Mouse (Mus musculus) ES-Bruce4 (cell line): ENCODE measurements around the gene Clec4g. TPM values are rescaled to one million over a fixed set of nuclear protein-coding genes. Genes with fewer than 3 reads are reported as not detected.

Experiments
- H3K27ac ChIP-seq: 2 replicates; pipeline ENCODE4 v1.5.1; 2012; ENCODE audit warnings: low read length, inconsistent platforms; ENCODE audit not compliant: insufficient read depth
- H3K27me3 ChIP-seq: 2 replicates; pipeline ENCODE4 v1.6.1; 2012; ENCODE audit warnings: mild to moderate bottlenecking, low read length, inconsistent platforms; ENCODE audit not compliant: control insufficient read depth, poor library complexity, insufficient read depth, severe bottlenecking
- H3K36me3 ChIP-seq: 2 replicates; pipeline ENCODE4 v1.6.1; 2012; ENCODE audit warnings: inconsistent platforms, mild to moderate bottlenecking, low read length, moderate library complexity; ENCODE audit not compliant: control insufficient read depth, poor library complexity, insufficient read depth, severe bottlenecking
- H3K4me1 ChIP-seq: one replicate; pipeline ENCODE4 v1.8.1; 2011; ENCODE audit warnings: low read length; ENCODE audit not compliant: control insufficient read depth, insufficient read depth
- H3K4me3 ChIP-seq: 2 replicates; pipeline ENCODE4 v1.5.1; 2011; ENCODE audit warnings: low read depth, mild to moderate bottlenecking, low read length
- H3K9ac ChIP-seq: 2 replicates; pipeline ENCODE4 v1.6.1; 2012; ENCODE audit warnings: low read depth, mild to moderate bottlenecking, inconsistent platforms; ENCODE audit not compliant: poor library complexity, severe bottlenecking
- H3K9me3 ChIP-seq: replicated peaks from 2 replicates; pipeline ENCODE4 v1.6.1; 2012; ENCODE audit warnings: mild to moderate bottlenecking, low read length, inconsistent platforms; ENCODE audit not compliant: control insufficient read depth, poor library complexity, insufficient read depth, severe bottlenecking
- CTCF ChIP-seq: IDR thresholded peaks from one replicate; pipeline ENCODE4 v1.8.1; 2011; ENCODE audit warnings: low read depth, low read length
- EP300 ChIP-seq: IDR thresholded peaks from 2 replicates; pipeline ENCODE4 v1.6.1; 2011; ENCODE audit warnings: low read depth, low read length; ENCODE audit not compliant: insufficient read depth
- POLR2A ChIP-seq: IDR thresholded peaks from one replicate; pipeline ENCODE4 v1.8.1; 2011; ENCODE audit warnings: low read length; ENCODE audit not compliant: insufficient read depth
- polyA plus RNA-seq: library from polyadenylated mRNA; stranded (reverse); fragments of >200 nt; gene quantifications from 2 replicates; pipeline ENCODE4 v1.2.4, GENCODE M21; 2011; ENCODE audit warnings: low read depth; ENCODE audit not compliant: missing spikeins, insufficient read depth, insufficient read length

Gene Clec4g
- polyA plus RNA-seq, 1 experiment = not detected

- Histone ChIP-seq H3K27ac (no peak overlapping the region), H3K4me3 (no peak overlapping the region), H3K36me3 (no peaks in the 10 kb centered on the region), H3K27me3 (no peaks in the 10 kb centered on the region; the same call in 1 of the 2 replicates), H3K9ac (no peak overlapping the region), H3K4me1 (no peaks in the 10 kb centered on the region), H3K9me3 (no peaks in the 10 kb centered on the region)
- TF ChIP-seq EP300 = no peak
- no peak for TF ChIP-seq POLR2A
- TF ChIP-seq CTCF = no peak
These were observed 12.8 kb downstream of the Clec4g start for GRCm38 (mm10) chr8:3707611-3708010.

GRCm38 (mm10) chr8:3705711-3706110 is 14.7 kb downstream of the Clec4g start:
- Histone ChIP-seq H3K36me3 (no peaks in the 10 kb centered on the region), H3K9me3 (no peaks in the 10 kb centered on the region), H3K4me1 (no peaks in the 10 kb centered on the region), H3K9ac (no peak overlapping the region), H3K27me3 (no peaks in the 10 kb centered on the region; the same call in 1 of the 2 replicates), H3K27ac (no peak overlapping the region), H3K4me3 (no peak overlapping the region)
- TF ChIP-seq CTCF (peak; percentile 36), POLR2A (no peak)

DNA sequence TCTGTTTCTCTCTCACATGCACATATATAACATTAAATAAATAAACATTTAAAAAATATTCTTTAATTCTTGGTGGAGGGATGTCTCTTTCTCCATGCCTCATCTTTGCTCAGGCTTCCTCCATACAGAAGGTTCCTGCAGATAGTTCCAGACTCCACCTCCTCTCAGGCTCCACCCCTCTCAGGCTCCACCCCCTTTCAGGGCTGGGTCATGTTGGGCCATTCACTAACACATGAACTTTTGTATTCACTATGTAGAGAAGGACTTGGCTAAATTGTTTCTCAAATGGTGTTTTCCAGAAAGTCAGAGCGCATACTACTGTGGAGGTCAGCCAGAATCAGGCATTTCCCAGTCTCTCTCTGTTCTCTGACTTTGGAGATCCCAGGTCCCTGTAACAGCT is 19.0 kb downstream of the Clec4g start:
- H3K27me3 ChIP-seq = no peaks in the 10 kb centered on the region
- no peaks in the 10 kb centered on the region for H3K36me3 ChIP-seq
- no peaks in the 10 kb centered on the region for H3K4me1 ChIP-seq
- TF ChIP-seq CTCF (no peak), EP300 (no peak), POLR2A (no peak)
- H3K27ac ChIP-seq = no peak overlapping the region
- no peak overlapping the region for H3K9ac ChIP-seq
- no peaks in the 10 kb centered on the region for H3K9me3 ChIP-seq
- H3K4me3 ChIP-seq = no peak overlapping the region

- no peak within 1 kb of the TSS for H3K9ac ChIP-seq
- H3K27ac ChIP-seq = no peak within 1 kb of the TSS
- H3K4me3 ChIP-seq = no peak within 1 kb of the TSS
- no peaks in the 10 kb centered on the region for H3K27me3 ChIP-seq
- H3K4me1 ChIP-seq = no peaks in the 10 kb centered on the region
- no peaks in the 10 kb centered on the region for H3K9me3 ChIP-seq
- TF ChIP-seq EP300 = no peak
- no peak for TF ChIP-seq CTCF
- no peak for TF ChIP-seq POLR2A
- H3K36me3 ChIP-seq = no peaks in the 10 kb centered on the region
These were observed 26.3 kb downstream of the Clec4g start, which contains the start of gene Fcer2a for GRCm38 (mm10) chr8:3694121-3694520. TSS of gene Fcer2a (minus strand) at chr8:3694175.

GRCm38 (mm10) chr8:3690774-3691173 is 29.7 kb downstream of the Clec4g start:
- no peaks in the 10 kb centered on the region for H3K27me3 ChIP-seq
- H3K27ac ChIP-seq = no peak overlapping the region
- TF ChIP-seq EP300 (no peak), CTCF (no peak), POLR2A (no peak)
- no peaks in the 10 kb centered on the region for H3K9me3 ChIP-seq
- no peaks in the 10 kb centered on the region for H3K36me3 ChIP-seq
- no peaks in the 10 kb centered on the region for H3K4me1 ChIP-seq
- H3K9ac ChIP-seq = no peak overlapping the region
- no peak overlapping the region for H3K4me3 ChIP-seq

GRCm38 (mm10) chr8:3687537-3687936 is 32.9 kb downstream of the Clec4g start:
- Histone ChIP-seq H3K36me3 (no peaks in the 10 kb centered on the region), H3K27ac (no peak overlapping the region), H3K4me1 (no peaks in the 10 kb centered on the region), H3K4me3 (no peak overlapping the region), H3K9ac (no peak overlapping the region), H3K9me3 (no peaks in the 10 kb centered on the region), H3K27me3 (no peaks in the 10 kb centered on the region)
- TF ChIP-seq EP300 (no peak), POLR2A (no peak), CTCF (peak; percentile 17)
